In genomic region chr3:30876709-30877108, GRCm38 (mm10) we compare ENCODE assay signal across 24 mouse cellular contexts. TPM values are rescaled to one million over a fixed set of nuclear protein-coding genes. Genes with fewer than 3 reads are reported as not detected.
DNase-seq lines count a peak whose midpoint lies in the region; ATAC-seq lines count a peak whose summit lies in the region.
"Had no signal": no experiment of that assay in that cellular context is flagged by ENCODE, and none has a peak within 500 bp of the region (broad histone marks: within the 10 kb centered on the region; RNA-seq: fewer than 3 reads in every experiment).

No protein-coding gene starts in this region.

- H3K4me3 ChIP-seq in heart, embryonic 11.5 days (ENCODE audit: low read depth, low read length): no peak overlapping the region
- H3K4me3 ChIP-seq in forebrain, embryonic 15.5 days: no peak overlapping the region
- H3K4me3 ChIP-seq: embryonic facial prominence, embryonic 12.5 days; embryonic facial prominence, embryonic 15.5 days; heart, embryonic 13.5 days had no signal

- H3K4me1 ChIP-seq in heart, embryonic 11.5 days (ENCODE audit: control insufficient read depth, insufficient read depth, low read length): no peaks in the 10 kb centered on the region
- no peaks in the 10 kb centered on the region for H3K4me1 ChIP-seq in forebrain, embryonic 15.5 days
- H3K4me1 ChIP-seq: embryonic facial prominence, embryonic 12.5 days; embryonic facial prominence, embryonic 15.5 days; heart, embryonic 13.5 days had no signal

- peak; percentile 68 for DNase-seq in heart, adult 11 months
- DNase-seq in adrenal gland, adult 18-20 months (ENCODE audit: low spot score in 2 of 2): no peak
- DNase-seq: adrenal gland, adult 8-10 months; adrenal gland, postnatal 25 days; B cell, adult 2 months; cerebellum, adult 18-20 months; cerebellum, adult 9-10 months; cerebellum, postnatal 14 days; gastrocnemius, postnatal 25 days; heart, postnatal 14 days; heart, postnatal 4 days had no signal

- H3K9ac ChIP-seq in heart, embryonic 11.5 days (ENCODE audit: low read depth, low read length): no peak overlapping the region
- no peak overlapping the region for H3K9ac ChIP-seq in forebrain, embryonic 15.5 days (replicated peaks)
- H3K9ac ChIP-seq: embryonic facial prominence, embryonic 12.5 days; embryonic facial prominence, embryonic 15.5 days; heart, embryonic 13.5 days; hindbrain, embryonic 14.5 days had no signal

- no peaks in the 10 kb centered on the region for H3K36me3 ChIP-seq in heart, embryonic 11.5 days (ENCODE audit: control insufficient read depth, insufficient read depth, low read length)
- no peaks in the 10 kb centered on the region for H3K36me3 ChIP-seq in forebrain, embryonic 15.5 days
- H3K36me3 ChIP-seq: embryonic facial prominence, embryonic 12.5 days; embryonic facial prominence, embryonic 15.5 days; heart, embryonic 13.5 days had no signal

- H3K27ac ChIP-seq in heart, embryonic 11.5 days (ENCODE audit: low read depth, low read length): no peak overlapping the region
- no peak overlapping the region for H3K27ac ChIP-seq in forebrain, embryonic 15.5 days (replicated peaks)
- H3K27ac ChIP-seq: embryonic facial prominence, embryonic 12.5 days; embryonic facial prominence, embryonic 15.5 days; heart, embryonic 13.5 days; hindbrain, embryonic 14.5 days; hindbrain, postnatal 0 days had no signal

- no peaks in the 10 kb centered on the region for H3K9me3 ChIP-seq in heart, embryonic 11.5 days (replicated peaks; ENCODE audit: control insufficient read depth, low read length)
- H3K9me3 ChIP-seq in forebrain, embryonic 15.5 days: no peaks in the 10 kb centered on the region
- H3K9me3 ChIP-seq: embryonic facial prominence, embryonic 12.5 days; embryonic facial prominence, embryonic 15.5 days; heart, embryonic 13.5 days had no signal

- H3K4me2 ChIP-seq in heart, embryonic 11.5 days: no peak overlapping the region
- no peak overlapping the region for H3K4me2 ChIP-seq in forebrain, embryonic 15.5 days (replicated peaks)
- H3K4me2 ChIP-seq: embryonic facial prominence, embryonic 12.5 days; embryonic facial prominence, embryonic 15.5 days; heart, embryonic 13.5 days; hindbrain, embryonic 14.5 days had no signal

- H3K27me3 ChIP-seq in heart, embryonic 11.5 days (ENCODE audit: control insufficient read depth, insufficient read depth, low read length): no peaks in the 10 kb centered on the region
- no peaks in the 10 kb centered on the region for H3K27me3 ChIP-seq in forebrain, embryonic 15.5 days
- H3K27me3 ChIP-seq: embryonic facial prominence, embryonic 12.5 days; embryonic facial prominence, embryonic 15.5 days; heart, embryonic 13.5 days had no signal

- no peak for ATAC-seq in heart, embryonic 11.5 days (replicated peaks; ENCODE audit: insufficient number of reproducible peaks, low FRiP score, low TSS enrichment)
- 0 out of 2 replicates have a peak, but pooled peaks have one; percentile 58 for ATAC-seq in common myeloid progenitor, adult 5-6 weeks (replicated peaks; ENCODE audit: low read depth, poor library complexity, severe bottlenecking)
- peak; percentile 78; the same call in 1 of the 2 replicates for ATAC-seq in monocyte, adult 5-6 weeks (replicated peaks; ENCODE audit: insufficient number of reproducible peaks, low FRiP score, low TSS enrichment, poor library complexity, severe bottlenecking)
- ATAC-seq in forebrain, embryonic 15.5 days (replicated peaks): no peak
- ATAC-seq: CD4-positive, CD25-positive, alpha-beta regulatory T cell, adult 4 months; forebrain, embryonic 14.5 days; hindbrain, postnatal 0 days; intestine, postnatal 0 days had no signal

- WGBS in heart, embryonic 11.5 days (ENCODE audit: insufficient replicate concordance): 81% methylated on average over 6 of the region's 6 CpGs
- WGBS in forebrain, embryonic 15.5 days: 93% methylated on average over 6 of the region's 6 CpGs

RNA-seq across cellular contexts. Expression of gene Gpr160, which starts 21.0 kb away (rescaled TPM):
- polyA plus RNA-seq in heart, embryonic 11.5 days (2014; fragmentation: Nextera tagmentation; extraction: Ambion mirVana): 0.62 and 1.2 TPM in 2 replicates
- 13.0 and 23.2 TPM in 2 replicates for total RNA-seq in common myeloid progenitor, adult 5-6 weeks (2017)
- 6.4 to 17.2 TPM (median 9.5 TPM) in 3 replicates for total RNA-seq in monocyte, adult 5-6 weeks (2017)
- 1 to 10 TPM; 1.2 to 1.8 TPM for total RNA-seq in adrenal gland, adult 18-20 months (2021)
- polyA plus RNA-seq in forebrain, embryonic 15.5 days (2015; fragmentation: Nextera tagmentation; extraction: Ambion mirVana): 0.57 and 1.2 TPM in 2 replicates
- total RNA-seq: MEL had no signal

Comparison
In these comparisons a context has a peak if more than half of its experiments do, and no peak if none do; other contexts are left out.
1. ATAC-seq: peak in common myeloid progenitor, adult 5-6 weeks (single experiment) and monocyte, adult 5-6 weeks (single experiment); none in heart, embryonic 11.5 days (single experiment) and forebrain, embryonic 15.5 days (single experiment).